Mouse (Mus musculus): ENCODE results near the gene Ppp1r35. TPM values are rescaled to one million over a fixed set of nuclear protein-coding genes. Genes with fewer than 3 reads are reported as not detected.

Ppp1r35 gene
- polyA plus RNA-seq, 1 experiment from 2014 or later = 40.9 TPM

DNA sequence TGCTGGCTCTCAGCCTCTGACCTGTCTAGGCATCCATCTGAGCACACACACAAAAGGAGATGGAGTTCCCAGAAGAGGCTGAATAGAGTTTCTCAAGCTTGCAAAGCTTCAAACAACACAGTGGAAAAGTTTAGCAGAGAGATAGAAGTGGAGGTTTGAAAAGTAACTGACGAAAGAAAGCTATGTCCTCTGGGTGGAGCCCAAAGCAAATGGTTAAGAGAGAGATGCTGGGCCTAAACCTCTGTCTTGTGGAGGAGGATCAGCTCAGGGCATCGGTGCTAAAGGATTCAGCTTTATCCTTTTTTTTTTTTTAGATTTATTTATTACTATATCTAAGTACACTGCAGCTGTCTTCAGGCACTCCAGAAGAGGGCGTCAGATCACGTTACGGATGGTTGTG lies 29.7 kb downstream of the Ppp1r35 start:
- H3K9me3 ChIP-seq (ENCODE audit: low read depth, low read length) = no peaks in the 10 kb centered on the region
- ATAC-seq (ENCODE audit: insufficient read depth) = no peak

GRCm38 (mm10) chr5:137817466-137818222 lies 39.0 kb downstream of the Ppp1r35 start:
- TF ChIP-seq CTCF (IDR thresholded peaks at IDR 0.05; ENCODE audit: low read depth) = no peak
- H3K4me3 ChIP-seq (ENCODE audit: low read depth, low read length) = no peak overlapping the region
- H3K27me3 ChIP-seq (ENCODE audit: insufficient read depth, low read length) = no peaks in the 10 kb centered on the region
- ATAC-seq (ENCODE audit: insufficient read depth) (no peak), DNase-seq (no peak)
- 61% methylated on average over 4 of the region's 4 CpGs for WGBS
- H3K9ac ChIP-seq = no peak overlapping the region
- no peak overlapping the region for H3K27ac ChIP-seq (ENCODE audit: low read depth)
- H3K4me2 ChIP-seq = no peak overlapping the region
- H3K4me1 ChIP-seq (ENCODE audit: insufficient read depth) = no peaks in the 10 kb centered on the region
- no peaks in the 10 kb centered on the region for H3K36me3 ChIP-seq (ENCODE audit: insufficient read depth)
- H3K9me3 ChIP-seq (ENCODE audit: low read depth, low read length) = no peaks in the 10 kb centered on the region

More for the DNA sequence above, 29.7 kb downstream of the Ppp1r35 start:
- no peak for DNase-seq
- no peak overlapping the region for H3K27ac ChIP-seq (ENCODE audit: low read depth)
- H3K4me2 ChIP-seq = no peak overlapping the region
- WGBS = 81% methylated on average over 5 of the region's 5 CpGs
- no peak for TF ChIP-seq CTCF (IDR thresholded peaks at IDR 0.05; ENCODE audit: low read depth)
- no peaks in the 10 kb centered on the region for H3K4me1 ChIP-seq (ENCODE audit: insufficient read depth)
- H3K9ac ChIP-seq = no peak overlapping the region
- H3K4me3 ChIP-seq (ENCODE audit: low read depth, low read length) = no peak overlapping the region
- no peaks in the 10 kb centered on the region for H3K27me3 ChIP-seq (ENCODE audit: insufficient read depth, low read length)
- H3K36me3 ChIP-seq (ENCODE audit: insufficient read depth) = no peaks in the 10 kb centered on the region

DNA sequence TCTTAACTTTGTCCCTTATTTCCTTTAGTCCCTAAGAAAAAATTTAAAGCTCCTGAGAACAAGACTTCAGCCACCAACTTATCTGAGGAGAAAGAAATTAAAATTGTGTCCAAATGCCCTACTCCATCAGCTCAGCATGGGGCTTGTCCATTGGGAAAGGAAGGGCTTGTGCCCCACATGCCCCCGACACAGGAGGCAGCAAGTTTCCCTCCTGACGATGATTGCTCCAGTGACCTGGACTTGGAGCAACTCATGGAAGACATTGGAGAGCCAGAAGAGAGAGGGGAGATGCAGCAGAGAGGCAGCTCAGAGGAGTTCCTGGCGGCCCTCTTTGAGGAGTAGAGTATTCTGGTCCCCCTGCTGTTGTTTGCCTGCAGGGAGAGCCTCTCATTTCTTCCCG lies 43.5 kb downstream of the Ppp1r35 start:
- Histone ChIP-seq H3K9ac (no peak overlapping the region), H3K27ac (ENCODE audit: low read depth) (no peak overlapping the region), H3K4me2 (no peak overlapping the region), H3K9me3 (ENCODE audit: low read depth, low read length) (no peaks in the 10 kb centered on the region), H3K4me3 (ENCODE audit: low read depth, low read length) (no peak overlapping the region), H3K36me3 (ENCODE audit: insufficient read depth) (no peaks in the 10 kb centered on the region), H3K4me1 (ENCODE audit: insufficient read depth) (no peaks in the 10 kb centered on the region), H3K27me3 (ENCODE audit: insufficient read depth, low read length) (no peaks in the 10 kb centered on the region)
- no peak for TF ChIP-seq CTCF (IDR thresholded peaks at IDR 0.05; ENCODE audit: low read depth)
- ATAC-seq (ENCODE audit: insufficient read depth) (no peak), DNase-seq (no peak)
- 62% methylated on average over 4 of the region's 4 CpGs for whole genome bisulfite sequencing

DNA sequence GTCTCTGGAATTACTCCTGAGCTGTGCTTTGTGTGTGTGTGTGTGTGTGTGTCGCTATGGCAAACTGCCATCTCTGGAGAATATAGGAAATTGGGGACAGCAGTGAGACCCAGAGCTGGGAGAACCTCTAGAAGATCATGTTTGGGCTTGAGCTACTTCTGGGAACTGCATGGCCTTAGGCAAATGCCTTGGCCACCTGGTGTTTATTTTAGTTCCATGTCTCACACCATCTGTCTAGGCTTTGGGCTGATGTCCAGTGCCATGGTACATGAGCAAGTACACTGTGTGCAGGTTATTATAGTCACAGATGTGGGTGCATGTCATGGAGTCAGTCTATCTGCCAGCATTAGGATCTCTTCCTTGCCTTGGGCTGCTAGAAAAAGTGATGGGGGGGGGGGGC lies 44.0 kb downstream of the Ppp1r35 start:
- WGBS = 92% methylated on average over 1 of the region's 1 CpGs
- H3K27me3 ChIP-seq (ENCODE audit: insufficient read depth, low read length) = no peaks in the 10 kb centered on the region
- no peaks in the 10 kb centered on the region for H3K4me1 ChIP-seq (ENCODE audit: insufficient read depth)
- H3K4me3 ChIP-seq (ENCODE audit: low read depth, low read length) = no peak overlapping the region
- no peak for DNase-seq
- ATAC-seq (ENCODE audit: insufficient read depth) = no peak
- H3K4me2 ChIP-seq = no peak overlapping the region
- no peaks in the 10 kb centered on the region for H3K36me3 ChIP-seq (ENCODE audit: insufficient read depth)
- H3K9me3 ChIP-seq (ENCODE audit: low read depth, low read length) = no peaks in the 10 kb centered on the region
- H3K27ac ChIP-seq (ENCODE audit: low read depth) = no peak overlapping the region
- no peak for TF ChIP-seq CTCF (IDR thresholded peaks at IDR 0.05; ENCODE audit: low read depth)
- H3K9ac ChIP-seq = no peak overlapping the region

DNA sequence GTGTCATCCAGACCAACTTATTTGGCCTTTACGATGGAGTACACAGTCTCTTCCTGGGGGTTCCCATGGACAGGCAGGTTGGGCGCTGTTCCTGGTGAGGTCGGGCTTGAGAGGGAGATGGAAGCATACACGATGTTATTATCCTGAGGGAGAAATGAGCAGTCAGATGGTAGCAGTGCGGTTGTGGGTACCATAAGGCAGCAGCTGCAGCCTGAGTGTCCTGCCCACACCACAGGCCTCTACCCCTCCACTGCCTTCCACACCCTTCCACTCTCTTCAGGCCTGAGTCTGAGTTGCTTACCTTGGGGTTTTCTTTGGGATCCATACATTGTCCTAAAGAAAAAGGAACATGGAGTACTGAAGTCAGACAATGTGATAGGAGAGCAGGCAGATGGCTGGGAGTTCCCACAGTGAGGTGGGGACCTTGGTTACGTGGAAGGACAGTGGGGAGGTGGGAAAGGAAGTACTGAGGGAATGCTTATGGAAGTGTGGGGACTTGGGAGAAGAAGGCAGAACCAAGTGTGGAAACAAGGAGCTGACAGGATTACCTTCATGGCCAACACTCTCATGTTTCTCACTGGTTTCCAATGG lies 44.9 kb downstream of the Ppp1r35 start:
- WGBS = 93% methylated on average over 6 of the region's 6 CpGs
- H3K9ac ChIP-seq = no peak overlapping the region
- no peaks in the 10 kb centered on the region for H3K4me1 ChIP-seq (ENCODE audit: insufficient read depth)
- no peak overlapping the region for H3K4me2 ChIP-seq
- TF ChIP-seq CTCF (IDR thresholded peaks at IDR 0.05; ENCODE audit: low read depth) = no peak
- no peak for ATAC-seq (ENCODE audit: insufficient read depth)
- H3K36me3 ChIP-seq (ENCODE audit: insufficient read depth) = no peaks in the 10 kb centered on the region
- no peaks in the 10 kb centered on the region for H3K9me3 ChIP-seq (ENCODE audit: low read depth, low read length)
- no peak overlapping the region for H3K4me3 ChIP-seq (ENCODE audit: low read depth, low read length)
- H3K27ac ChIP-seq (ENCODE audit: low read depth) = no peak overlapping the region
- no peaks in the 10 kb centered on the region for H3K27me3 ChIP-seq (ENCODE audit: insufficient read depth, low read length)
- no peak for DNase-seq

- H3K27ac ChIP-seq (ENCODE audit: low read depth) = no peak overlapping the region
- no peaks in the 10 kb centered on the region for H3K36me3 ChIP-seq (ENCODE audit: insufficient read depth)
- DNase-seq (no peak), ATAC-seq (ENCODE audit: insufficient read depth) (no peak)
- 91% methylated on average over 3 of the region's 3 CpGs for WGBS
- TF ChIP-seq CTCF (IDR thresholded peaks at IDR 0.05; ENCODE audit: low read depth) = no peak
- no peak overlapping the region for H3K9ac ChIP-seq
- no peaks in the 10 kb centered on the region for H3K4me1 ChIP-seq (ENCODE audit: insufficient read depth)
- no peaks in the 10 kb centered on the region for H3K27me3 ChIP-seq (ENCODE audit: insufficient read depth, low read length)
- no peaks in the 10 kb centered on the region for H3K9me3 ChIP-seq (ENCODE audit: low read depth, low read length)
- H3K4me2 ChIP-seq = no peak overlapping the region
- no peak overlapping the region for H3K4me3 ChIP-seq (ENCODE audit: low read depth, low read length)
Observed at GRCm38 (mm10) chr5:137825030-137825429, 46.4 kb downstream of the Ppp1r35 start.

- H3K4me2 ChIP-seq = no peak overlapping the region
- no peak overlapping the region for H3K9ac ChIP-seq
- H3K4me1 ChIP-seq (ENCODE audit: insufficient read depth) = no peaks in the 10 kb centered on the region
- H3K27me3 ChIP-seq (ENCODE audit: insufficient read depth, low read length) = no peaks in the 10 kb centered on the region
- H3K27ac ChIP-seq (ENCODE audit: low read depth) = no peak overlapping the region
- H3K36me3 ChIP-seq (ENCODE audit: insufficient read depth) = no peaks in the 10 kb centered on the region
- no peak for ATAC-seq (ENCODE audit: insufficient read depth)
- DNase-seq = no peak
- H3K4me3 ChIP-seq (ENCODE audit: low read depth, low read length) = no peak overlapping the region
- H3K9me3 ChIP-seq (ENCODE audit: low read depth, low read length) = no peaks in the 10 kb centered on the region
- no peak for TF ChIP-seq CTCF (IDR thresholded peaks at IDR 0.05; ENCODE audit: low read depth)
- 63% methylated on average over 2 of the region's 2 CpGs for WGBS
Observed at GRCm38 (mm10) chr5:137825971-137826370, 47.3 kb downstream of the Ppp1r35 start.
